Mouse (Mus musculus): ENCODE results near the gene Rgs7bp. TPM values are rescaled to one million over a fixed set of nuclear protein-coding genes. Genes with fewer than 3 reads are reported as not detected.

Rgs7bp gene
- total RNA-seq (2012; rRNA removed) (not detected in 2 replicates), polyA plus RNA-seq (2012; ENCODE audit: insufficient read depth in 1 of 2, insufficient read length in 2 of 2, low read depth in 1 of 2, low replicate concordance in 2 of 2, missing spikeins in 1 of 2) (not detected)

DNA sequence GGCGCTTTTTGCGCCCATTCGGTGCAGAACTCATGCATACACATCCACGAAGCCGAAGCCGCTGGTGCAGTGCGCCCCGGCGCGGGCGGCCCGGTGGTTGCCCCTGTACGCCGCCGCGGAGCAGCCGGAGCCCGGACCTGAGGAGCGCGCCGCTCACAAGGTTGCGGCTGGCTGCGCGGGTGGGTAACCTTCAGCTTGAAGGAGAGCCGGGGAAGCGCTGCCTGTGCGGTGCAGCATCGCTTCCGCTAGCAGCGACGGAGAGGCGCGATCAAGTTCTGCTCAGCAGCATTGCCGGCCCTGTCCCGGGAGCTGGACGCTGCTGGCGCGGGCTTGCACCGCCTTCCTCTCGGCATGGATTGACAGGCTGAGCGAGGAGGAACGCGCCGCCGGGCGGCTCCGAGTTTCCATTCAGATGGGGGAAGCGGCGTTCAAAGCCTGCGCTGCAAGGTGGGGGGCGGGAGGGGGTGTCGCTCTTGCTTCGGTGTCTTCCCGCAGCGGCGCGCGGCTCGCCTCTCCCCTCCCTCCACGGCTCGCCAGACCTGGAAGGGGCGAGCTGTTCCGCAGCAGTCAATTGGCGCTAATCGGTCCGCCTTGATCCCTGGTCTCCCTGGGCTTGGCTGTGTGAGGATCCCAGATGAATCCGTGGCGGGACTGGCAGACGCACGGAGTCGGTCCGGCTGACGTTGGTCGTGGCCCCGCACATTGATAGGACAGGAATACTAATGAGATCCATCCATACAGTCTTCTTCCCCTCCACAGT is at the start of gene Rgs7bp:
Gene Rgs7bp, minus strand, starts transcription at position 750 of the 760 bp plus-strand sequence.
- H3K4me3 ChIP-seq (ENCODE audit: control insufficient read depth in 1 of 2, insufficient read depth in 1 of 2, low read depth in 2 of 2, low read length in 2 of 2), result no peak within 1 kb of the TSS
- DNase-seq (ENCODE audit: low read depth, low spot score), result no peak
- no peak within 1 kb of the TSS for H3K27ac ChIP-seq (ENCODE audit: control insufficient read depth, low read depth, low read length)
- peaks cover 0 to 2% of the 10 kb centered on the region in 2 experiments; a peak in 1 of 4 replicates for H3K36me3 ChIP-seq (ENCODE audit: control insufficient read depth in 1 of 2, insufficient read depth in 2 of 2, low read length in 2 of 2)
- no peak within 1 kb of the TSS for H3K9ac ChIP-seq (ENCODE audit: control insufficient read depth, low read depth, low read length, poor library complexity, severe bottlenecking)
- no peaks in the 10 kb centered on the region for H3K27me3 ChIP-seq (ENCODE audit: control insufficient read depth in 1 of 2, insufficient read depth in 2 of 2, low read length in 2 of 2)
- no peaks in the 10 kb centered on the region for H3K4me1 ChIP-seq (ENCODE audit: control insufficient read depth in 1 of 2, insufficient read depth in 2 of 2, low read length in 2 of 2)
- no peak for TF ChIP-seq UBTF (IDR thresholded peaks at IDR 0.05; ENCODE audit: borderline replicate concordance, insufficient read depth, low read depth, low read length)
- TF ChIP-seq MYB (IDR thresholded peaks at IDR 0.05; ENCODE audit: low read depth, low read length), result no peak
- no peak for TF ChIP-seq RCOR1 (IDR thresholded peaks at IDR 0.05; ENCODE audit: low read depth, low read length)
- no peak for TF ChIP-seq USF1 (IDR thresholded peaks at IDR 0.05; ENCODE audit: low read depth, low read length)
- no peak for TF ChIP-seq KAT2A (conservative IDR thresholded peaks at IDR 0.05; ENCODE audit: low read depth, low read length)
- no peaks in the 10 kb centered on the region for H3K9me3 ChIP-seq (replicated peaks; ENCODE audit: insufficient read depth, low read length)
- H3K79me2 ChIP-seq (ENCODE audit: control insufficient read depth, insufficient read depth, low read length, poor library complexity), result no peaks in the 10 kb centered on the region

DNA sequence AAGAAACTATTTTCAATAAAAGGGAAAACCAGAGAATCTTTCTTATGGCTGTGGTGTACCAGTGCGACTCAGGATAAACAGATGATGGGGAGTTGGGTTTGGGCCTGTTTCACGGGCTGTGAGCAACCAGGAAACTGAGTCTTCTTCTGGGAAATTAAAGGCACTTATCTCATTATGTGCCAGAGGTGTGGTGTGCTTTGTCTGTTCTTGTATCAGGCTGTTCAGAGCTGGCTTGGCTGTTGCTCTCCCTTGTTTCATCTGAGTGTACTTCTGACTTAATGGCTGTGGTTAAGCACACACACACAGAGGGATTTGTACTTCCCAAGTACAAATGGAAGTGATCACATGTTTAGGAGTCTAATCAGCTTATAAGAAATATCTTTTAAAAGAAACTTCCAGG is 49.7 kb upstream of the Rgs7bp start:
- H3K27ac ChIP-seq (ENCODE audit: control insufficient read depth, low read depth, low read length), result no peak overlapping the region
- no peaks in the 10 kb centered on the region for H3K36me3 ChIP-seq (ENCODE audit: control insufficient read depth in 1 of 2, insufficient read depth in 2 of 2, low read length in 2 of 2)
- H3K9me3 ChIP-seq (replicated peaks; ENCODE audit: insufficient read depth, low read length), result no peaks in the 10 kb centered on the region
- no peak for DNase-seq (ENCODE audit: low read depth, low spot score)
- H3K4me1 ChIP-seq (ENCODE audit: control insufficient read depth in 1 of 2, insufficient read depth in 2 of 2, low read length in 2 of 2), result no peaks in the 10 kb centered on the region
- no peak overlapping the region for H3K4me3 ChIP-seq (ENCODE audit: control insufficient read depth in 1 of 2, insufficient read depth in 1 of 2, low read depth in 2 of 2, low read length in 2 of 2)
- H3K79me2 ChIP-seq (ENCODE audit: control insufficient read depth, insufficient read depth, low read length, poor library complexity), result no peaks in the 10 kb centered on the region
- no peaks in the 10 kb centered on the region for H3K27me3 ChIP-seq (ENCODE audit: control insufficient read depth in 1 of 2, insufficient read depth in 2 of 2, low read length in 2 of 2)
- no peak overlapping the region for H3K9ac ChIP-seq (ENCODE audit: control insufficient read depth, low read depth, low read length, poor library complexity, severe bottlenecking)
- TF ChIP-seq MAFK (IDR thresholded peaks at IDR 0.05; ENCODE audit: borderline replicate concordance, low read depth, low read length), result no peak
- no peak for TF ChIP-seq JUND (IDR thresholded peaks at IDR 0.05; ENCODE audit: low read depth, low read length)
- no peak for TF ChIP-seq ZKSCAN1 (IDR thresholded peaks at IDR 0.05; ENCODE audit: low read depth, low read length)
- TF ChIP-seq MXI1 (IDR thresholded peaks at IDR 0.05; ENCODE audit: low read depth, low read length), result no peak
- TF ChIP-seq USF2 (IDR thresholded peaks at IDR 0.05; ENCODE audit: borderline replicate concordance in 1 of 2, insufficient read depth in 1 of 2, low read depth in 1 of 2, low read length in 2 of 2), result no peak
- no peak for TF ChIP-seq GATA1 (IDR thresholded peaks at IDR 0.05; ENCODE audit: low read depth, low read length)
- TF ChIP-seq ZNF384 (IDR thresholded peaks at IDR 0.05; ENCODE audit: low read depth, low read length), result no peak
- TF ChIP-seq E2F4 (IDR thresholded peaks at IDR 0.05; ENCODE audit: borderline replicate concordance, low read depth, low read length), result no peak
- TF ChIP-seq CTCF (IDR thresholded peaks at IDR 0.05 in 2 of 3, conservative IDR thresholded peaks at IDR 0.05 in 1 of 3; ENCODE audit: control insufficient read depth in 1 of 3, insufficient read depth in 1 of 3, low read depth in 2 of 3, low read length in 3 of 3, poor library complexity in 1 of 3, severe bottlenecking in 1 of 3), result no peak
- no peak for TF ChIP-seq POLR2A (IDR thresholded peaks at IDR 0.05; ENCODE audit: control insufficient read depth in 1 of 2, insufficient read depth in 1 of 2, low read depth in 1 of 2, low read length in 2 of 2, poor library complexity in 1 of 2)
- no peak for TF ChIP-seq MYC (IDR thresholded peaks at IDR 0.05; ENCODE audit: low read depth, low read length)
- TF ChIP-seq TBP (IDR thresholded peaks at IDR 0.05; ENCODE audit: low read depth, low read length), result no peak
- TF ChIP-seq KAT2A (conservative IDR thresholded peaks at IDR 0.05; ENCODE audit: low read depth, low read length), result no peak
- no peak for TF ChIP-seq BHLHE40 (IDR thresholded peaks at IDR 0.05; ENCODE audit: borderline replicate concordance, low read depth, low read length)
- no peak for TF ChIP-seq EP300 (IDR thresholded peaks at IDR 0.05; ENCODE audit: low read depth in 1 of 2, low read length in 2 of 2)
- no peak for TF ChIP-seq TAL1 (IDR thresholded peaks at IDR 0.05; ENCODE audit: low read length)
- TF ChIP-seq POLR2AphosphoS5 (IDR thresholded peaks at IDR 0.05; ENCODE audit: borderline replicate concordance, low read depth, low read length), result no peak
- TF ChIP-seq CHD2 (IDR thresholded peaks at IDR 0.05; ENCODE audit: low read length), result no peak
- TF ChIP-seq USF1 (IDR thresholded peaks at IDR 0.05; ENCODE audit: low read depth, low read length), result no peak
- no peak for TF ChIP-seq UBTF (IDR thresholded peaks at IDR 0.05; ENCODE audit: borderline replicate concordance, insufficient read depth, low read depth, low read length)

Data from MEL (cell line).